Mouse (Mus musculus) lung, postnatal 0 days (tissue): ENCODE measurements around the gene Tbc1d2b. TPM values are rescaled to one million over a fixed set of nuclear protein-coding genes. Genes with fewer than 3 reads are reported as not detected.

Source experiments
- ATAC-seq: fragments of 200-750 bp; cut with Nextera tagmentation; 2 replicates; pipeline ENCODE4 v1.8.0; 2017; ENCODE audit warnings: moderate library complexity
- DNase-seq: peaks from one replicate; pipeline ENCODE4 v3.0.0-alpha.2; 2016; ENCODE audit warnings: low spot score
- H3K27ac ChIP-seq: fragments of 300-500 bp; sonication (generic); 2 replicates; pipeline ENCODE4 v1.5.1; 2014; ENCODE audit warnings: antibody characterized with exemption, mild to moderate bottlenecking, low read length, mixed read lengths
- H3K27me3 ChIP-seq: fragments of 300-500 bp; sonication (generic); replicated peaks from 2 replicates; pipeline ENCODE4 v1.6.1; 2014; ENCODE audit warnings: low read length, mixed read lengths; ENCODE audit not compliant: insufficient read depth
- H3K36me3 ChIP-seq: fragments of 300-500 bp; sonication (generic); 2 replicates; pipeline ENCODE4 v1.6.1; 2014; ENCODE audit warnings: low read length, mixed read lengths; ENCODE audit not compliant: insufficient read depth
- H3K4me1 ChIP-seq: fragments of 300-500 bp; sonication (generic); 2 replicates; pipeline ENCODE4 v1.6.1; 2014; ENCODE audit warnings: antibody characterized with exemption, low read depth, low read length, mixed read lengths; ENCODE audit not compliant: insufficient read depth
- H3K4me2 ChIP-seq: fragments of 300-500 bp; sonication (generic); replicated peaks from 2 replicates; pipeline ENCODE4 v1.6.1; 2014; ENCODE audit warnings: low read depth, mild to moderate bottlenecking, low read length, moderate library complexity, mixed read lengths
- H3K4me3 ChIP-seq: fragments of 300-500 bp; sonication (generic); 2 replicates; pipeline ENCODE4 v1.5.1; 2014; ENCODE audit warnings: low read depth, low read length
- H3K9ac ChIP-seq: fragments of 300-500 bp; sonication (generic); replicated peaks from 2 replicates; pipeline ENCODE4 v1.6.1; 2014; ENCODE audit warnings: low read depth, mild to moderate bottlenecking
- H3K9me3 ChIP-seq: fragments of 300-500 bp; sonication (generic); 2 replicates; pipeline ENCODE4 v1.6.1; 2016; ENCODE audit warnings: low read length, mixed read lengths
- CTCF ChIP-seq: IDR thresholded peaks from 2 replicates; pipeline ENCODE4 v1.5.1; 2016; ENCODE audit warnings: antibody characterized with exemption, mild to moderate bottlenecking
- EP300 ChIP-seq: IDR thresholded peaks from 2 replicates; pipeline ENCODE4 v1.6.1; 2016; ENCODE audit warnings: antibody characterized with exemption, mild to moderate bottlenecking, control low read depth
- WGBS: fragments of 180-500 bp; shearing (Covaris S2); extraction: QIAGEN DNeasy Blood & Tissue Kit; methylation state at CpG from one replicate; pipeline ENCODE4 v1.1.7; 2014; 5-methylcytosine and 5-hydroxymethylcytosine counted together
- polyA plus RNA-seq: library from polyadenylated mRNA; unstranded; fragments of >200 nt; fragmentation: Nextera tagmentation; extraction: Ambion mirVana; gene quantifications from 2 replicates; pipeline ENCODE4 v1.2.1, GENCODE M21; 2015

Tbc1d2b gene
- polyA plus RNA-seq, 1 experiment from 2014 or later, result 9.5 TPM

DNA sequence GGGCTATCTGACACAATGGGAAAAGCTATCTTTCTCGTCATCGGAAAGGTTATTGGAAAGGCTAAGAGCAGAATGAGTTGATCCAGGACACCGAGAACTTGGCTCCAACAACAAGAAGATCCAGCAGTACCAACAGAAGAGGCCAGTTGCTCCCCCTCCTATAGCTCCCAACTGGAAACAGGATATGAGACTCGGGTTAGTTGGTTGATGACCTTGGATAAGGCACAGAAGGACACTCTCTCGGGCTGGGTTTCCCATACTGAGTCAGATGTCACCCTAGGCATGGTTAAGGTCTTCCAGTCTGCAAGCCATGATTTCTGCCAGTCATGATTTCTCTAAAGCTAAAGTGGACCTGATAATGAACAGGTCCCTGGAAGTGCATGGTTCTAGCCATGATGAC, 35.8 kb downstream of the Tbc1d2b start:
- H3K27ac ChIP-seq, result no peak overlapping the region
- H3K27me3 ChIP-seq, result no peaks in the 10 kb centered on the region
- 73% methylated on average over 5 of the region's 5 CpGs for WGBS
- TF ChIP-seq EP300, result no peak
- TF ChIP-seq CTCF, result no peak
- 0 out of 2 replicates have a peak, but pooled peaks cover 2% of the 10 kb centered on the region for H3K4me1 ChIP-seq
- no peak overlapping the region for H3K4me3 ChIP-seq
- DNase-seq (no peak), ATAC-seq (no peak)
- H3K4me2 ChIP-seq, result no peak overlapping the region
- H3K9me3 ChIP-seq, result no peaks in the 10 kb centered on the region
- no peaks in the 10 kb centered on the region for H3K36me3 ChIP-seq
- no peak overlapping the region for H3K9ac ChIP-seq

DNA sequence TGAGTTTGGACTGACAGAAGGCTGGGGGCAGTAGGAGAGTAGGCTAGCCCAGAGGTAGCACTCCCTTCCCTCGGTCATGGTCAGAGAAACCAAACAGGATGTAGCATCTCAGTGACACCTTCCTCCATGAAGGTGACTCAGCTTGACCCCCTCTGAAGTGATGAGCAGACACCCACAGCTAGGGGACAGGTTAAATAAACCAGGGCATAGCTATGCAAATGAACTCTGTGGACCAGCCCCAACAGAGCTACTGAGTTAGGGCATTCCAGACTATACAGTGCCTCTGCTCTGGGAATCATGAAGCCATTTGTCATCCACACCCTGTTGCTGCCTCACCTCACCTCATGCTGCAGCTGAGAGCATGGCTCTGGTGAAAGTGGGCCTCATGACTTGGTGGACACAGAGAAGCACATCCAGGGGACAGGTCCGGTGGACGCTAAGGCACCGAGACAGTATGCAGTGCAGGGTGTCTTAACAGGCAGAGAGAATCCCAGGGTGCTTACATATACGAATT, 36.6 kb downstream of the Tbc1d2b start:
- H3K4me2 ChIP-seq, result no peak overlapping the region
- no peak overlapping the region for H3K27ac ChIP-seq
- no peaks in the 10 kb centered on the region for H3K36me3 ChIP-seq
- no peaks in the 10 kb centered on the region for H3K9me3 ChIP-seq
- 81% methylated on average over 5 of the region's 5 CpGs for WGBS
- H3K9ac ChIP-seq, result no peak overlapping the region
- H3K27me3 ChIP-seq, result no peaks in the 10 kb centered on the region
- H3K4me1 ChIP-seq, result 0 out of 2 replicates have a peak, but pooled peaks cover 2% of the 10 kb centered on the region
- ATAC-seq (no peak), DNase-seq (no peak)
- TF ChIP-seq CTCF (no peak), EP300 (no peak)
- no peak overlapping the region for H3K4me3 ChIP-seq

DNA sequence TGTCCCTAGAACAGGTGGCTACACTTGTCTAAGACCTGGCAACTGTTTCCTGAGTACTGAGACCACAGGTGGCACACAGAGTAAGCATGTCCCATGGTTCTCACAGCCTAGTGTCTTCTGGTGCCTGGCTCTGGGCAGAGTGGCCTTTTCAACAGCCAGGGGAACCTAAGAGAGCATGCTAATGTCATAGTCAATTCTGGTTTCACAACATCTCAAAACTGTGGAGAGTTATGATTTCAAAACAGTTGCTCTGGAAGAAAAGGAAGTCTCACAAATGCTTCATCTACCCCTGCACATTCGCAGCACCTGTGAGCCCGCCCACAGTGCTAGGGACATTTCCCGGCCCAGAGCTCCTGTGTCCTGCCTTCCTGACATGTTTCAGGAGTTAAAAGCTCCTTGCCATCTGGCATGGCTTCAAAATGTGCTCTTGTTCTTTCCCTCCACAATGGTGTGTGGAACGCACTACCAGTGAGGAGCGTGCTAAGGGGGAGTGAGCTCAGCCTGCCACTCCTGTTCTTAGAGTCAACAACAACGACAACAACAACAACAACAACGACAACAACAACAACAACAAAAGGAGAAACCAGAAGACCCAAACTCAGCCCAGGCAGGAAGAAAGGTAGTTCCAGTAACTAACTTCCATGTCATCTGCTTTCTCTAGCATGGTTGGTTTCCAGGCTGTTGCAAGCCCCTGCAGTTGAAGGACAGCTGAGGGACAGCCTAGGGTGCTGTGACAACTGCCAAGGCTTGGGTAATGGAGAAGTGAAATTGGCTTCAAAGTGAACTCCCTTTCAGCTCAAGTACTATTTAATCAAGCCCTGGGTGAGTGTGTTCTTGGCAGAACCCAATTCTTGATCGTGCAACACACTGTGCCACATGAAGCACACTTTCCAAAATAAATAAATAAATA, 37.6 kb downstream of the Tbc1d2b start:
- Histone ChIP-seq H3K4me2 (no peak overlapping the region), H3K9ac (no peak overlapping the region), H3K27ac (no peak overlapping the region), H3K4me3 (no peak overlapping the region), H3K4me1 (0 out of 2 replicates have a peak, but pooled peaks cover 2% of the 10 kb centered on the region), H3K27me3 (no peaks in the 10 kb centered on the region), H3K36me3 (no peaks in the 10 kb centered on the region), H3K9me3 (no peaks in the 10 kb centered on the region)
- DNase-seq, result peak; percentile 72
- WGBS, result 53% methylated on average over 8 of the region's 8 CpGs
- ATAC-seq, result peak; percentile 66
- TF ChIP-seq CTCF (no peak), EP300 (no peak)

DNA sequence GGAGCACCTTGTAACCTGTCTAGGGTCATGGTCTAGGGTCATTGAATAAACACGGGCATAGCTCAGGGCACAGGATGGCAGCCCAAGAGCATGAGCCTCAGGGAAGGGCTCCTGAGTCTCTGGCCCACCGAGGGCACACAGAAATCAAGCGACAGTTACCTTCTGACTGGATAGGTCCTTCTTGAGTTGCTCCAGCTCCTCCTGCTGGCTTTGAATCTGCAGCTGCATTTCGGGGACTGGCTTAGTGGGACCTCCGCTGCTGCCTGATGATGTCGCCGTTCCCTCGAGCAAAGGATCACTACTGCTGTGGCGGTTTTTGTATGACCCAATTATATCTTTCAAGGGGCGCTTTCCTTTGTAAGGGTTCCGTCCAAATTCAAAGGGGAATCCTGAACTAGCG, 43.4 kb downstream of the Tbc1d2b start:
- Histone ChIP-seq H3K9ac (no peak overlapping the region), H3K4me1 (no peaks in the 10 kb centered on the region), H3K27me3 (no peaks in the 10 kb centered on the region), H3K36me3 (peaks cover 5% of the 10 kb centered on the region; the same call in 1 of the 2 replicates), H3K4me2 (no peak overlapping the region), H3K4me3 (no peak overlapping the region), H3K27ac (no peak overlapping the region), H3K9me3 (no peaks in the 10 kb centered on the region)
- ATAC-seq (no peak), DNase-seq (no peak)
- TF ChIP-seq EP300 (no peak), CTCF (peak; percentile 39)
- 74% methylated on average over 12 of the region's 12 CpGs for WGBS

DNA sequence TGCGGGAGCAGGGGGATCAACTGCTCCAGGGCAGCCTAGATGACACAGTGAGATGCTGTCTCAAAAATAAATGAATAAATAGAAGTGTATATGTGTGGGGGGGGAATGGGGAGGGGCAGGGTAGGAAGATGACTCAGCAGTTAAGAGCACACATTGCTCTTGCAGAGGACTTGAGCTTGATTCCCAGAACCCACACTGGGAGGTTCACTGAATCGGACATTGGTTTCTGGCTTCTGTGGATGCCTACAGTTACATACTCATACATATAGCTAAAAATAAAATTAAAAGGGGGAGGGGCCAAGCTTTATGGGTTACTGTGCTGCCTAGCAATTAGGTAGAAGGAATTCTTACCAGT, 43.9 kb downstream of the Tbc1d2b start:
- H3K27ac ChIP-seq, result no peak overlapping the region
- ATAC-seq (no peak; the same call in 1 of the 2 replicates), DNase-seq (no peak)
- no peaks in the 10 kb centered on the region for H3K4me1 ChIP-seq
- no peak overlapping the region for H3K9ac ChIP-seq
- no peak overlapping the region for H3K4me3 ChIP-seq
- no peaks in the 10 kb centered on the region for H3K9me3 ChIP-seq
- 66% methylated on average over 2 of the region's 2 CpGs for WGBS
- peaks cover 5% of the 10 kb centered on the region; the same call in 1 of the 2 replicates for H3K36me3 ChIP-seq
- H3K27me3 ChIP-seq, result no peaks in the 10 kb centered on the region
- no peak overlapping the region for H3K4me2 ChIP-seq
- no peak for TF ChIP-seq EP300
- TF ChIP-seq CTCF, result no peak

DNA sequence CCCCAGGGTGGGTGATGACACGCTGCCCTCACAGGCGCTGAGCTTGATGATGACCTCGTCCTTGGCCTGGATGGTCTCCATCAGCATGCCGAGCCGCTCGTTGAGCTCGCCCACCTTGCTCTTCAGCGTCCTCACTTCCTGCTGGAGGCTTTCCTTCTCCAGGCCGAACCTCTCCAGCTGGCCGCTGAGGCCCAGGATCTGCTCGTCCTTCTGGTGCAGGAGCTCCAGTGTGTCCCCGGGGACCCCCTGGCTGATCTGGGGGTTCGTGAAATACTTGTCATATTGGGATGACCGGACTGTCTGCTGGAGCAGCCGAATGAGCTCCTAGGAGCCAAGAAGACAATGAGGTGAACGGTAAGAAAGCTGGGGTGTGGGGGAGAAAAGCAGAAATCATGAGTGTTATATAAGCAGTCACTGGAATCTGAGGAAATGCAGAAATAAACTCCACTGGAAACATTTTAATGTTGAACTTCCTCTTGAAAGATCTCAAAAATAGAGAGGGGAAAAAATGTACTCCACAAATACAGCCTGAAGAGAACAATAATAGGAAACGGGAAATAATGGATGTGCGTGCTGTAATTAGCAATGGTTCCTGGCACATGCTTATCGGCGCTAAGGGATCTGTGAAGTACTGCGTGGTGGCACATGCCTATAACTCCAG, 44.4 kb downstream of the Tbc1d2b start:
- Histone ChIP-seq H3K4me3 (no peak overlapping the region), H3K36me3 (peaks cover 5% of the 10 kb centered on the region; the same call in 1 of the 2 replicates), H3K9me3 (no peaks in the 10 kb centered on the region), H3K9ac (no peak overlapping the region), H3K27me3 (no peaks in the 10 kb centered on the region), H3K27ac (peak overlapping the region; percentile 26; the same call in 1 of the 2 replicates), H3K4me1 (no peaks in the 10 kb centered on the region), H3K4me2 (0 out of 2 replicates have a peak overlapping the region, but pooled peaks have one; percentile 11)
- ATAC-seq (peak; percentile 67), DNase-seq (peak; percentile 49)
- no peak for TF ChIP-seq CTCF
- peak; percentile 60 for TF ChIP-seq EP300
- WGBS, result 57% methylated on average over 21 of the region's 21 CpGs
